Mouse (Mus musculus) lung, embryonic 16.5 days (tissue): Measurements from ENCODE around the gene Ccnd3. TPM values are rescaled to one million over a fixed set of nuclear protein-coding genes. Genes with fewer than 3 reads are reported as not detected.
"Not testable (repeated sequence)": the region's sequence is repeated elsewhere in the genome, so short reads cannot be mapped to it uniquely, and the experiment has no call there.

Experiments
- ATAC-seq: fragments of 200-750 bp; cut with Nextera tagmentation; 2 replicates; pipeline ENCODE4 v1.8.0; 2017; ENCODE audit warnings: low read depth, mild to moderate bottlenecking, moderate library complexity
- H3K27ac ChIP-seq: fragments of 300-500 bp; sonication (generic); 2 replicates; pipeline ENCODE4 v1.5.1; 2014; ENCODE audit warnings: mild to moderate bottlenecking, control low read depth, low read length
- H3K27me3 ChIP-seq: fragments of 300-500 bp; sonication (generic); 2 replicates; pipeline ENCODE4 v1.6.1; 2014; ENCODE audit warnings: low read depth, low read length, mixed read lengths; ENCODE audit not compliant: control insufficient read depth, insufficient read depth
- H3K36me3 ChIP-seq: fragments of 300-500 bp; sonication (generic); 2 replicates; pipeline ENCODE4 v1.6.1; 2014; ENCODE audit warnings: low read length; ENCODE audit not compliant: control insufficient read depth, insufficient read depth
- H3K4me1 ChIP-seq: fragments of 300-500 bp; sonication (generic); replicated peaks from 2 replicates; pipeline ENCODE4 v1.6.1; 2014; ENCODE audit warnings: low read length, mixed read lengths; ENCODE audit not compliant: control insufficient read depth, insufficient read depth
- H3K4me2 ChIP-seq: fragments of 300-500 bp; sonication (generic); 2 replicates; pipeline ENCODE4 v1.6.1; 2014; ENCODE audit warnings: low read depth, low read length, control low read depth
- H3K4me3 ChIP-seq: fragments of 300-500 bp; sonication (generic); 2 replicates; pipeline ENCODE4 v1.5.1; 2014; ENCODE audit warnings: mild to moderate bottlenecking, low read length, control low read depth
- H3K9ac ChIP-seq: fragments of 300-500 bp; sonication (generic); 2 replicates; pipeline ENCODE4 v1.6.1; 2014; ENCODE audit warnings: low read length, control low read depth
- H3K9me3 ChIP-seq: fragments of 300-500 bp; sonication (generic); 2 replicates; pipeline ENCODE4 v1.6.1; 2016; ENCODE audit warnings: low read length; ENCODE audit not compliant: control insufficient read depth
- WGBS: fragments of 180-500 bp; shearing (Covaris S2); extraction: QIAGEN DNeasy Blood & Tissue Kit; methylation state at CpG from one replicate; pipeline ENCODE4 v1.1.7; 2014; 5-methylcytosine and 5-hydroxymethylcytosine counted together
- polyA plus RNA-seq: library from polyadenylated mRNA; unstranded; fragments of >200 nt; fragmentation: Nextera tagmentation; extraction: Ambion mirVana; gene quantifications from 2 replicates; pipeline ENCODE4 v1.2.1, GENCODE M21; 2015

The Ccnd3 gene
- polyA plus RNA-seq, 1 experiment from 2014 or later: 258 TPM

GRCm38 (mm10) chr17:47596162-47596838, 91.4 kb downstream of the Ccnd3 start:
- Histone ChIP-seq H3K4me2 (peak overlapping the region; percentile 88), H3K27ac (peak overlapping the region; percentile 94), H3K4me1 (peaks cover 38% of the 10 kb centered on the region), H3K27me3 (no peaks in the 10 kb centered on the region), H3K9ac (peak overlapping the region; percentile 79), H3K36me3 (peaks cover 22% of the 10 kb centered on the region), H3K9me3 (no peaks in the 10 kb centered on the region), H3K4me3 (peak overlapping the region; percentile 63)
- 28% methylated on average over 6 of the region's 6 CpGs for WGBS
- no peak for ATAC-seq

DNA sequence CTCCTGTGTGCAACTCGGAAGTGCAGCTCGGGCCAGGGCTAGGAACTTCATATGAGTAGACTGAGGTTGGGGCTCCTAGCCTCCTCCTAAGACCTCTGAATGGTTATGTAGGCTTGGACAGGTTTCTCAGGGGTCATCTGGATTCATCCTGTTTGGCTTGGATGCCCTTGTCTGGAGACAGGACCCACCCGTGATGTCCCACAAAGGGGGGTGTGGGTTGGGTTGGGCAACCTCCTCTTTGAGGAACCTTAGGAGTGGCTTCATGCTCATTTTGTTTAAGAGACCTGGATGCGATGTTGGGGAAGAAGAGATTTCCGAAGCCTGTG, 92.0 kb downstream of the Ccnd3 start:
- Histone ChIP-seq H3K4me2 (peak overlapping the region; percentile 88; the same call in 1 of the 2 replicates), H3K4me3 (peak overlapping the region; percentile 63; the same call in 1 of the 2 replicates), H3K36me3 (peaks cover 28% of the 10 kb centered on the region), H3K9me3 (no peaks in the 10 kb centered on the region), H3K27me3 (no peaks in the 10 kb centered on the region), H3K27ac (peak overlapping the region; percentile 94), H3K4me1 (peaks cover 38% of the 10 kb centered on the region), H3K9ac (peak overlapping the region; percentile 79)
- 59% methylated on average over 5 of the region's 5 CpGs for WGBS
- no peak for ATAC-seq

GRCm38 (mm10) chr17:47597261-47597660, 92.4 kb downstream of the Ccnd3 start:
- Histone ChIP-seq H3K27me3 (no peaks in the 10 kb centered on the region), H3K36me3 (peaks cover 30% of the 10 kb centered on the region), H3K27ac (peak overlapping the region; percentile 94), H3K4me1 (peaks cover 38% of the 10 kb centered on the region), H3K9ac (peak overlapping the region; percentile 79), H3K9me3 (no peaks in the 10 kb centered on the region), H3K4me3 (no peak overlapping the region), H3K4me2 (peak overlapping the region; percentile 7; the same call in 1 of the 2 replicates)
- no peak for ATAC-seq
- 50% methylated on average over 13 of the region's 13 CpGs for WGBS

DNA sequence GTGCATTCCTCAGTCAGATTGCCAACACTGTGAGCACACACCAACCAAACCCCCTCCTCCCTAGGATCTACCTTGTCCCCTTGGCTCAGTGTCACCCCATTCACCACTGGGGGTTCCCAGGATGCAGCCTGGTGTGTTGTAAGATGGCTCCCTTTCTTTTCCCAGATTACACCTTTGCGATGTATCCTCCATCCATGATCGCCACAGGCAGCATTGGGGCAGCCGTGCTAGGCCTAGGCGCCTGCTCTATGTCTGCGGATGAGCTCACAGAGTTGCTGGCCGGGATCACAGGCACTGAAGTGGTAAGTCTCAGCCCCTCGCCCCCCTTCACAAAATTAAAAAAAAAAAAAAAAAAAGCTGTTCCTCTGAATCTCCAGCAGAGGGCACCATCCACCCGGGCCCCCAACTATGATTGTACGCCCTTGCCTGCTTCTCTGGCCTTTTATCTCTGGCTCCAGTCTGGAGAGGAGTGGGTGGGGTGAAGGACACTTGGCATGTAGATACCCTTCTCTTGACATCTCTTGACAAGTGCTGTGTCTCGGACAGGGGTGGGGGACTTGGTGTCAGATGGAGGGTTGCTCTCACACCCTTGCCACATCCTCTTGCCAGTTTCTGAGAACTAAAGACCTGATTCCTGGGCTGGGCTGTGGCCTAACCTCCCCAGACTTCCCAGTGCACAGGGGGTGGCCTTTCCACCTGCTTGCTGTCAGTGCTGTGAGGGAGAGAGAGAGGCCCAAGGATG, 93.2 kb downstream of the Ccnd3 start:
- Histone ChIP-seq H3K4me3 (no peak overlapping the region), H3K9me3 (no peaks in the 10 kb centered on the region), H3K4me2 (no peak overlapping the region), H3K27ac (peak overlapping the region; percentile 44), H3K4me1 (peaks cover 38% of the 10 kb centered on the region), H3K36me3 (peaks cover 30% of the 10 kb centered on the region), H3K9ac (0 out of 2 replicates have a peak overlapping the region, but pooled peaks have one; percentile 3), H3K27me3 (no peaks in the 10 kb centered on the region)
- WGBS: 17% methylated on average over 10 of the region's 10 CpGs
- no peak for ATAC-seq

GRCm38 (mm10) chr17:47598580-47599304, 93.9 kb downstream of the Ccnd3 start:
- peaks cover 32% of the 10 kb centered on the region for H3K36me3 ChIP-seq
- H3K9ac ChIP-seq, H3K4me2 ChIP-seq, ATAC-seq, H3K4me3 ChIP-seq, H3K9me3 ChIP-seq, H3K27me3 ChIP-seq: not testable (repeated sequence)
- WGBS: 70% methylated on average over 10 of the region's 10 CpGs
- peaks cover 38% of the 10 kb centered on the region for H3K4me1 ChIP-seq
- peak overlapping the region; percentile 44 for H3K27ac ChIP-seq

- Histone ChIP-seq H3K9me3 (no peaks in the 10 kb centered on the region), H3K27me3 (no peaks in the 10 kb centered on the region), H3K4me1 (peaks cover 38% of the 10 kb centered on the region), H3K36me3 (peaks cover 34% of the 10 kb centered on the region), H3K27ac (peak overlapping the region; percentile 76), H3K4me2 (no peak overlapping the region), H3K4me3 (no peak overlapping the region), H3K9ac (no peak overlapping the region)
- WGBS: 60% methylated on average over 11 of the region's 11 CpGs
- ATAC-seq: no peak
These were observed 94.9 kb downstream of the Ccnd3 start for GRCm38 (mm10) chr17:47599511-47600297.

DNA sequence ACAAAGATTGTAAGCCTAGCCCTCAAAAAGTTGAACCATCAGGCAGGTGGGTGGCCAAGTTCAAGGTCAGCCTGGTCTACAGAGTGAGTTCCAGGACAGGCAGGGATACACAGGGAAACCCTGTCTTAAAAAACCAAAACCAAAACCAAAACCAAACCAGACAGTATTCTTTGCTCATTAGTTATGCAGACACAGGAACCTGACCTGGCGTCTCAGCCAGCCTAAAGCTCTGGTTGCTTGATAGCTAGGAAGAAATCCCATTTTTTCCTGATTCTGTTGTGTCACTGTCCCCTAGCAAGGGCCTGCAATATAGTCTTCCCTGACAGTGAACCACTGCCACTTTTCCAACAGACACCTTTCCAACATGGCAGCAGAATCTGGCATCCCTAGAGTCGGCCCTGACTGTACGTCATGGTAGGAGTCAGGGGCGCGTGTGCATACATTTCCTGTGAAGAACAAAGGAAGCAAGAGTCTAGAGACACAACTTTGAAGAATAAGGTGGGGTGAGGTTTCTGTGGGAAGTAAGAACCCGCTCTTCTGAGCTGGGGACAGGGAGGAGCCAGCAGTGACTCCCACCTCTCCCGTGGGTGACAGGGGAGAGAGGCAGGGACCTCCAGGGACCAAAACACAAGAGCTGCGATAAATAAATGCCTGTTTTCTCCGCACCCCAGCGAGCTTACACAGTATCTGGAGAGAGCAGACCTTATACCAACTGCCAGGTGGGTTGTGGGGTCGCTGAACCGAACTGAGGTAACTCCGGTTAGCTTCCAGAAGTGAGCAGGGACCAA, 95.9 kb downstream of the Ccnd3 start:
- Histone ChIP-seq H3K27ac (peak overlapping the region; percentile 76), H3K27me3 (no peaks in the 10 kb centered on the region), H3K9me3 (no peaks in the 10 kb centered on the region), H3K9ac (no peak overlapping the region), H3K4me2 (no peak overlapping the region), H3K4me1 (peaks cover 30% of the 10 kb centered on the region), H3K36me3 (peaks cover 42% of the 10 kb centered on the region), H3K4me3 (no peak overlapping the region)
- 83% methylated on average over 13 of the region's 13 CpGs for WGBS
- no peak for ATAC-seq

- Histone ChIP-seq H3K27me3 (no peaks in the 10 kb centered on the region), H3K4me3 (no peak overlapping the region), H3K9me3 (no peaks in the 10 kb centered on the region), H3K4me2 (no peak overlapping the region), H3K4me1 (peaks cover 24% of the 10 kb centered on the region), H3K9ac (no peak overlapping the region), H3K36me3 (peaks cover 42% of the 10 kb centered on the region), H3K27ac (no peak overlapping the region)
- 80% methylated on average over 10 of the region's 10 CpGs for WGBS
- ATAC-seq: no peak
These were observed 96.5 kb downstream of the Ccnd3 start for GRCm38 (mm10) chr17:47601389-47601755.
